8 mouse cellular contexts compared by ENCODE assay signal in the genomic region with DNA sequence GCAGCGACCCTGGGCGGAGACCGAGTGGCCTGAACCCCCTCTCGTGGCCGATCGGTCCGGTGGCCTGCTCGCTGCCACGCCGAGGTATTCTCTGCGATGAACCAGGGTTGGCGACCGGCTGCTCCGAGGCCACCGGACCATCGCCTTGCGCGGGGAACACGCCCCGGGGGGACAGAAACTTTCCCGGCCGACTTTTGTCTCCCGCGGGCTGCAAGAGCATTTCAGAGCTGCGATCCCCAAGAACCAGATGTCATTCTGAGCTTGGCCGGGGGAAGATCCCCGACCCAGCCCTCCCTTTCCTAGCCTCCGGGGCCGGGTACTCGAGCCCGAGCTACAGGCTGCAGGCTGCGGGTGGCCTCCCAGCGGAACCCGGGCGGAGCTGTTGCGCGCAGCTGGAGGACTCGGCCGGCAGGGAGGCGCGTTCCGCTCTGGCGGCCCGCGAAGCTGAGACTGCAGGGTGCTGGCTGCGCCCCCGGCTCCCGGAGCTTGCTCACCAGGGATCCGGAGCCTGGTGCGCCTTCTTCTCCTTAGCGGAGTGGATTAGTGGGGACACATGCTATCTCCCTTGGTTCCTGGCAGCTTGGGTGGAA. TPM values are rescaled to one million over a fixed set of nuclear protein-coding genes. Genes with fewer than 3 reads are reported as not detected.
DNase-seq lines count a peak whose midpoint lies in the region; ATAC-seq lines count a peak whose summit lies in the region.

No protein-coding gene starts in this region.

- ATAC-seq in forebrain, embryonic 13.5 days, result peak; percentile 31
- peak; percentile 52 for ATAC-seq in lung, embryonic 16.5 days (ENCODE audit: low read depth)

- H3K9me3 ChIP-seq in forebrain, embryonic 13.5 days (replicated peaks), result no peaks in the 10 kb centered on the region
- no peaks in the 10 kb centered on the region for H3K9me3 ChIP-seq in lung, embryonic 16.5 days (ENCODE audit: control insufficient read depth, low read length)

- peaks cover 8% of the 10 kb centered on the region; the same call in 1 of the 2 replicates for H3K27me3 ChIP-seq in forebrain, embryonic 13.5 days
- peaks cover 30% of the 10 kb centered on the region for H3K27me3 ChIP-seq in lung, embryonic 16.5 days (ENCODE audit: control insufficient read depth, insufficient read depth, low read depth, low read length)

- H3K4me2 ChIP-seq in forebrain, embryonic 13.5 days, result peak overlapping the region; percentile 93
- peak overlapping the region; percentile 99 for H3K4me2 ChIP-seq in lung, embryonic 16.5 days (ENCODE audit: low read depth, low read length)

- DNase-seq in thymus, postnatal 25 days, result peak; percentile 1
- no peak for DNase-seq in thymus, postnatal 36 days
- peak; percentile 55 for DNase-seq in heart, postnatal 4 days
- DNase-seq in layer of hippocampus, postnatal 10 days (ENCODE audit: low spot score in 2 of 2), result peak; percentile 45 to 63
- peak; percentile 63 to 65 for DNase-seq in right cerebral cortex, adult 2 months (ENCODE audit: low spot score in 2 of 2)
- no peak for DNase-seq in spleen, adult 18-20 months

- H3K9ac ChIP-seq in forebrain, embryonic 13.5 days, result peak overlapping the region; percentile 87
- H3K9ac ChIP-seq in lung, embryonic 16.5 days (ENCODE audit: low read length), result peak overlapping the region; percentile 63

- peaks cover 8% of the 10 kb centered on the region; the same call in 1 of the 2 replicates for H3K36me3 ChIP-seq in forebrain, embryonic 13.5 days (ENCODE audit: poor library complexity, severe bottlenecking)
- no peaks in the 10 kb centered on the region for H3K36me3 ChIP-seq in lung, embryonic 16.5 days (ENCODE audit: control insufficient read depth, insufficient read depth, low read length)

- under 1% methylated on average over 49 of the region's 51 CpGs for WGBS in forebrain, embryonic 13.5 days
- under 1% methylated on average over 51 of the region's 51 CpGs for WGBS in lung, embryonic 16.5 days

- peak overlapping the region; percentile 81 for H3K4me3 ChIP-seq in forebrain, embryonic 13.5 days
- H3K4me3 ChIP-seq in lung, embryonic 16.5 days (ENCODE audit: low read length), result peak overlapping the region; percentile 66

- peak overlapping the region; percentile 88 for H3K27ac ChIP-seq in forebrain, embryonic 13.5 days
- H3K27ac ChIP-seq in lung, embryonic 16.5 days (ENCODE audit: low read length), result 0 out of 2 replicates have a peak overlapping the region, but pooled peaks have one; percentile 2

- H3K4me1 ChIP-seq in forebrain, embryonic 13.5 days, result peaks cover 35% of the 10 kb centered on the region
- peaks cover 8% of the 10 kb centered on the region for H3K4me1 ChIP-seq in lung, embryonic 16.5 days (replicated peaks; ENCODE audit: control insufficient read depth, insufficient read depth, low read length)

RNA-seq across cellular contexts. Expression of a gene that starts 1.1 kb away (rescaled TPM):
- 30.3 and 43.6 TPM in 2 replicates for polyA plus RNA-seq in forebrain, embryonic 13.5 days (2015; fragmentation: Nextera tagmentation; extraction: Ambion mirVana)
- total RNA-seq in heart, postnatal 4 days (2021), result 1 to 10 TPM; 2.0 to 2.2 TPM
- 10 to 100 TPM; 16.3 to 23.3 TPM for total RNA-seq in layer of hippocampus, postnatal 10 days (2021)
- 7.0 and 7.2 TPM in 2 replicates for polyA plus RNA-seq in lung, embryonic 16.5 days (2015; fragmentation: Nextera tagmentation; extraction: Ambion mirVana)

Comparison
In these comparisons a context has a peak if more than half of its experiments do, and no peak if none do; other contexts are left out.
1. DNase-seq: peak in thymus, postnatal 25 days (single experiment), heart, postnatal 4 days (single experiment), layer of hippocampus, postnatal 10 days (2 of 2) and right cerebral cortex, adult 2 months (2 of 2); none in thymus, postnatal 36 days (0 of 2) and spleen, adult 18-20 months (0 of 2).
2. RNA of a gene that starts 1.1 kb away (total RNA-seq): 16.3 to 23.3 TPM in layer of hippocampus, postnatal 10 days; 2.0 to 2.2 TPM in heart, postnatal 4 days; every median in the first group is over 4 times any median in the second.